Mouse (Mus musculus) neutrophil, adult 5-6 weeks (primary cell): Measurements from ENCODE around the gene Slc15a5. TPM values are rescaled to one million over a fixed set of nuclear protein-coding genes. Genes with fewer than 3 reads are reported as not detected.
"Not testable (repeated sequence)": the region's sequence is repeated elsewhere in the genome, so short reads cannot be mapped to it uniquely, and the experiment has no call there.

Experiments used
- ATAC-seq: fragments of 151-379, 151-347 bp; 2 replicates; pipeline ENCODE4 v1.8.0; 2017; ENCODE audit warnings: mild to moderate bottlenecking, moderate TSS enrichment; ENCODE audit not compliant: insufficient number of reproducible peaks, poor library complexity, low FRiP score, severe bottlenecking; ENCODE audit errors: extremely low read depth
- total RNA-seq: library from RNA; stranded (forward); fragments of 200-1000 nt; gene quantifications from 2 replicates; pipeline ENCODE4 v1.2.3, GENCODE M21; 2017

Slc15a5 gene
- total RNA-seq: not detected in 2 replicates

GRCm38 (mm10) chr6:138079816-138080215 lies at the start of gene Slc15a5:
Gene Slc15a5, minus strand, starts transcription at chr6:138079916.
- no peak for ATAC-seq

DNA sequence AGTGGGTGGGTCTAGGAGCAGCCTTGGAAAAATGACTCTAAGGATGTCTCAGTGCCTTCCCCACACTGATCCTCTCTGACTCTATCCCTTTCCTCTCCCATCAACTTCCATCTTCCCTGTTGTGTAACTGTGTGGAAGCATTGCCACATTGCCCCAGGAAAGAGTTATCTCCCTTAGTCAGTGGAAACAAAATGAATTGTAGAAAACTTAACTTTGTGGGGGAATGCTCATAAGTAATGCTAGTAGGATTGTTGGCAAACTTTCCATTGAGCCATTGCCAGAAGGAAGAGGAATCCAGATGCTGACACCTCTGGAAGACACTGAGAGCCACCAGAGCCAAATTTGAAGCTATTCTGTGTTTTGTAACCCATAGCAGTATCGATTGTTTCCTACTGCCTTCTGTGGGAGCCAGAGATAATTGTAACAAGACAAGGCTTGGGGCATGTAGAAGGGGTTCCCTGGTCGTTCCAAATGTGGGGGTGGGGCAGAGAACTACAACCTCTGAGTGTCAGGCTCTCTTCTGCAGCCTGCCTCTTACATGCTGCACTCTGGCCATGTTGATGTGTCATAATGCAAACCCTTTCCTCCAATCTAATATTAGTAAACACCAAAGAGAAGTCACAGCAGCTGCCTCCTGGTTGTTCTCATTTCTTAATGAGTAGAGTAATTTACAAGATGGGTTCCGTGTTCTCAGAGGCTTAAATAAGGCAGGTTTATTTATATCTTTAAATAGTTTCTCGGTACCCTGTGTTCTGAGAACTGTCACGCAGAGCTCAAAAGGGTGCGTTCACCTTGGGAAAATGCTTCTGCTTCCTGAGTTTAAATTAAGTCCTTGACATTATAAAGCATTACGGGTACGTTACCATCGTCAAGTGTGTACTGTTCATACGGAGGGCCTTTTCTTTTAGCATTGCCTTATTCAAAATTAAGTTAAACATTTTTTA lies 48.9 kb upstream of the Slc15a5 start:
- ATAC-seq: no peak

GRCm38 (mm10) chr6:138117496-138117895 lies 37.8 kb upstream of the Slc15a5 start:
- ATAC-seq: no peak

DNA sequence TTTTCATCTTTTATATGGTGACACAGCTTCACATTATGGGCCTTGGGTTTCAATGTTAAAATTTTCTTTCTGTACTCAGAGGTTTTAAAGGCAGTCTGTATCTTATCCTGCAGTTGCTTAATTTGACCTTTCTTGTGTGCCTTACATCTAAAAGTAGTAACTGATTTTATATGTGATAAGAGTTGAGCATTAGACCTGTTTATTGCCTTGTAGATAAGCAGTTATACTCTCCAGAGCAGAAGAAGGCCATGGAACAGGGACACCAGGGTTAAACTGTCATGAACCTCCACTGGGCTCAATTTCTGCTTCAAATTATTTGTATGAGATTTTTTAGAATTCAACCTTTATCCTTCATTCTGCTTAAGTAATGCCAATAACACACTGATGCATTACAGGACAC lies 24.8 kb upstream of the Slc15a5 start:
- no peak for ATAC-seq

GRCm38 (mm10) chr6:138102940-138103339 lies 23.2 kb upstream of the Slc15a5 start:
- ATAC-seq: no peak

DNA sequence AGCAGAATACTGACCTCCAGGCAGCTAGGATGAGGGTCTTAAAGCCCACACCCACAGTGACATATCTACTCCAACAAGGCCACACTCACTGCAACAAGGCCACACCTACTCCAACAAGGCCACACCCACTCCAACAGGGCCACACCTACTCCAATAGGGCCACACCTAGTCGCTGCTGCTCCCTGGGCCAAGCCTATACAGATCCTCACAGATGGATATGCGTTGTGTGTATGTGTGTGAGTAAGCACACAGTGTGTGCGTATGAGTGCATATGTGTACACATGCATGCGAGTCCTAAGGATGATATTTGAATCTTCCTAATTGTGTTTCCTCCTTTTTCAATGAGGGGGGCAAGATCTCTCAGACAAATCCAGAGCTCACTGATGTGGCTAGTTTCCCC lies 22.1 kb upstream of the Slc15a5 start:
- ATAC-seq: no peak

GRCm38 (mm10) chr6:138099646-138100045 lies 19.9 kb upstream of the Slc15a5 start:
- ATAC-seq: no peak

GRCm38 (mm10) chr6:138095060-138095459 lies 15.3 kb upstream of the Slc15a5 start:
- no peak for ATAC-seq

DNA sequence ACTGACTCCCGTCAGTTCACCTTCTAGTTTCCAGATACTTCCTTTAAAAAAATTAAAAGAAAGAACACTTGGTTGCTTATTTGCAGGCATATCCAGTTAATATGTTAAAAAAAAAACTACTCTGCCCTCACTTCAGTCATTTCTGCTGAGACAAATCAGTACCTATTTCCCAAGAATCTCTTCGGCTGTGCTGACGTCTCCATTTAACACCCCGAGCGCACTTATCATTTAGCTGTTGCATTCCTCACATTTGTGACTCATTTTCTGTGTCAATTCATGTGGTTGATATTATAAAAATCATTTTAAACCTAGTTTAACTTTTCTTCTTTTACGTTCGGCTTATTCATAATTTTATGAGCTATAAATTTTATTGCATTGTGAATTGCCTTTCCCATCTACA lies 12.7 kb upstream of the Slc15a5 start:
- no peak for ATAC-seq

- ATAC-seq: no peak
Measured at GRCm38 (mm10) chr6:138089084-138089483, 9.4 kb upstream of the Slc15a5 start.

DNA sequence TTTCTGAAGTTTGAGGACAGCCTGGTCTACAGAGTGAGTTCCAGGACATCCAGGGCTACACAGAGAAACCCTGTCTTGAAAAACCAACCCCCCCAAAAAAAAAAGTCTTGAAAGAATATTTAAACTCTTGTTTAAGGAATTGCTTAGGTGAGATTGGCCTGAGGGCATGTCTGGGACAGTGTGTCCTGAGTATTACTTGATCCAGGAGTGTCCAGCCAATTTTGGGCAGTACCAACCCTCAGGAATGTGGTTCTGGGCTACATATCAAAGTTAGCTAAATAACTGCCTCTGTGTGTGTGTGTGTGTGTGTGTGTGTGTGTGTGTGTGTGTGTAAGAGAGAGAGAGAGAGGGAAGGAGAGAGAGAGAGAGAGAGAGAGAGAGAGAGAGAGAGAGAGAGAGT lies 6.7 kb upstream of the Slc15a5 start:
- not testable (repeated sequence) for ATAC-seq

GRCm38 (mm10) chr6:138080778-138081549 lies 1.2 kb upstream of the Slc15a5 start:
- no peak for ATAC-seq

GRCm38 (mm10) chr6:138077681-138078439 lies 1.9 kb downstream of the Slc15a5 start:
- ATAC-seq: no peak

- ATAC-seq: no peak
Measured at GRCm38 (mm10) chr6:138075723-138076122, 4.0 kb downstream of the Slc15a5 start.

- ATAC-seq: no peak
Measured at GRCm38 (mm10) chr6:138073540-138073939, 6.2 kb downstream of the Slc15a5 start.

GRCm38 (mm10) chr6:138072963-138073339 lies 6.8 kb downstream of the Slc15a5 start:
- no peak for ATAC-seq

DNA sequence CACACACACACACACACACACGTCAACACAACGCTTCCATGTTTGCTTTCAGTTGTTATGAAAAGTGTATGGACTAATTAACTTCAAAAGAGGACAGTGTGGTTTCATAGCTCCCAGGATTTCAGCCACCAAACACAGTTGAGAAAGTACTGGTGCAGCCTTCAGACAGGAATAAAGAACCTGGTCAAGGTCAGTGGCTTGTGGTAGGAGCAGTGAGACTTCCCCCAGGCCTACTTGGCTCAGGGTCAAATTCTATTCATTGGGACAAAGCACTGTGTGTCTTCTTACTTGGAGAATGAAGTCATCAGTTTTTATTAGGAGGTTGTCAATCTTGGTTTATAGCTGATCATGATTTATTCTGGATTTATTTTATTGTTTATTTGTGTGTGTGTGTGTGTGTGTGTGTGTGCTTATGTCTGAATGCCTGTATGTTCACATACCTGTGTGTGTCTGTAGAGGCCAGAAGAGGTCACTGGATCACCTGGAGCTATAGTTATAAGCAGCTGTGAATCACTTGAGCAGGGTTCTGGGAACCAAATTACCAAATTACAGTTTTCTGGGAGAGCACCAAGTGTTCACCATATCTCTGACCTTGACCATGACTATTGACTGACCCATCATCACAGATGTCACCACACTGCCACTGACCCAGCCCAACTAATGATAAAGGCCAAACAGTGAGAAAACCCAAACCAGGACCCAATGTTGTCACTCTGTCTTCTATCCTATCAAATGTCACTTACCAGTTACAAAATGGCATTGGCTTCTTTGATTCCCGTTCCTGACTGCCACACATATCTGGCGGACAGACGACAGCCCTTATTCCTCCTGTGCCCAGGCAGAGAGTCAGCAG lies 7.4 kb downstream of the Slc15a5 start:
- ATAC-seq: no peak

DNA sequence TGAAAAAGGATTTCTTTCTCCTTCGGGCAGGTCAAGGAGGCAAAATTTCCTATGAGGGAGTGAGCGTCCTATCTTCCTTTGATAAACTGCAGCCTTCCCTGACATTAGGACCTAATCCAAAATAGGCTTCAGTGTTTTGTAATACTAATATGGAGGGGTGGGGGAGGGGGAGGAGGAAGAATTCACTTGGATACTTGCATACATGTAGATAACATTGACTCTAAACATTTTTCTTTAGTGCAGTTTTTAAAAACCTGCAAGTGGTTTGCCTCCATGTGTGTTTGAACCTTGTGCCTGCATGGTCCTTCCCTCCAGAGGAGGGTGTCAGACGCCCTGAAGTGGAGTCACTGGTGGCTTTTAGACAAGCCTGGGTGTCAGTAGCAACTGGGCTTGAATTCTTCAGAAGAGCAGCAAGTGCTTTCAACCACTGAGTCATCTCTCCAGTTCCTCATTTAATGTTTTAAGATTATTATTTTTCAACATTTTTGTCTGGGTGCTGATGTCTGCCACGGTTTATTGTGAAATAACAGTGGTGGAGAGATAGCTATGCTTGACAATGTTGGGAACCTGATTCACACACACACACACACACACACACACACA lies 8.1 kb downstream of the Slc15a5 start:
- ATAC-seq: no peak
